Mouse (Mus musculus): ENCODE data around the gene Fam111a. TPM values are rescaled to one million over a fixed set of nuclear protein-coding genes. Genes with fewer than 3 reads are reported as not detected.

Fam111a gene
- polyA plus RNA-seq, 1 experiment = 61.9 TPM

DNA sequence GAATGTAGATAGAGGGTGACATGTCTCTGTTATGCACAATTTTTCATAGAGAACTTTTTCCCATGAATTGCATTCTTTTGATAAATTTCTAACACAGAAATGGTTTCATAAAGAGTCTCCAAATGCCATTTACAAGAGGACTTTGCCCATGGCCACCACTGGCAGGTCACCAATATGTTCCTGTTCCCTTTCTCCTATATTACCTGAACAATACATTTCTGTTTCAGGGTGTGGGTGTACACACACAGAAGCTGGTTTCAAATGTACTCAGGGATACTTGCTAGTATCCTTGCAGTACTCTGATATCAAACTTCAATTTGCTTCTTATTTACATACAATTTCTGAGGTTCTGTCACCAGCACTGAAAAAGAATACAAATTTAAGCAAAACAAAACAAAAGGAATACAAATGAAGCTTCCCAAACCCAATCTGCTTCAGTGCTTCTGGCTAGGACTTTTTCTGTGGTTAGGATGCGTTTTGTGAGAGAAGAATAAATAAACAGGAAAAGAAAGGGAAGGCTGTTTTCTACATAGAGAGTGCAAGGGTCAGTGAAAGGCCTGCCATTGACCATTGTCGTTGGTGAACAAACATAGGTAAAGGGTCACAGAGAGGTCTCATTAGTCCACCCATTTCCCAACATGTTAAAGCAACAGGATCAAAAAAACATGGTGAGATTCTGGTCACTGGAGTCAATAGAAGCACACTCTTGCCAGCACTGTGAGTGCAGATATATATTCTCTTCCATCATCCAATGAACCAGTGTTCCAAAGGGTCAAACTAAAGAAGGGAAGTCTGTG is 55.3 kb downstream of the Fam111a start:
- peaks cover 2% of the 10 kb centered on the region; the same call in 1 of the 2 replicates for H3K4me1 ChIP-seq (ENCODE audit: control insufficient read depth, insufficient read depth, low read length)
- 42% methylated on average over 2 of the region's 2 CpGs for WGBS
- no peak overlapping the region for H3K4me3 ChIP-seq (replicated peaks; ENCODE audit: control insufficient read depth, low read depth, low read length)
- H3K27ac ChIP-seq (ENCODE audit: control insufficient read depth, insufficient read depth, low read depth, low read length, poor library complexity) = no peak overlapping the region
- TF ChIP-seq POLR2A (IDR thresholded peaks at IDR 0.05; ENCODE audit: borderline replicate concordance, control insufficient read depth, low read depth, low read length) (no peak), CTCF (IDR thresholded peaks at IDR 0.05; ENCODE audit: control insufficient read depth, insufficient read depth, low read length) (no peak)

DNA sequence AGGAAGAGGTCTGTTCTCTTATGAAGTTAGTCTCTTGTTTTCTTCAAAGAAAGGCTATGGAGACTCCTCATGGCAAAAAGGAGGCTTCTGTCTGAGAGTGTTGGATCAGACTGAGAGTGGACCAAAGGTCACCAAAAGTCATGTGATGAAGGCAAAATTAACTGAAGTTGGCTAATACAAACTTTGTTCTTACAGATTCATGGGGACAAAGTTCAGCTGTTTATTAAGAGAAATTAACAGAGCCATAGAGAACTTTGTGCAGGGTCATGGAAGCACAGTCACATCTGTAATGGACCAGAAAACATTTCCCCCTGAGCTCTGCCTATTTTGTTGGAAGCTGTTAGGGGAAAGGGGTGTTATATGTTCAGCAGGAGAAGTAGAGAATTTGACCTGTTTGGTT is 62.8 kb downstream of the Fam111a start:
- Histone ChIP-seq H3K27ac (ENCODE audit: control insufficient read depth, insufficient read depth, low read depth, low read length, poor library complexity) (no peak overlapping the region), H3K4me1 (ENCODE audit: control insufficient read depth, insufficient read depth, low read length) (no peaks in the 10 kb centered on the region), H3K4me3 (replicated peaks; ENCODE audit: control insufficient read depth, low read depth, low read length) (no peak overlapping the region)
- TF ChIP-seq POLR2A (IDR thresholded peaks at IDR 0.05; ENCODE audit: borderline replicate concordance, control insufficient read depth, low read depth, low read length) = no peak
- TF ChIP-seq CTCF (IDR thresholded peaks at IDR 0.05; ENCODE audit: control insufficient read depth, insufficient read depth, low read length) = no peak

DNA sequence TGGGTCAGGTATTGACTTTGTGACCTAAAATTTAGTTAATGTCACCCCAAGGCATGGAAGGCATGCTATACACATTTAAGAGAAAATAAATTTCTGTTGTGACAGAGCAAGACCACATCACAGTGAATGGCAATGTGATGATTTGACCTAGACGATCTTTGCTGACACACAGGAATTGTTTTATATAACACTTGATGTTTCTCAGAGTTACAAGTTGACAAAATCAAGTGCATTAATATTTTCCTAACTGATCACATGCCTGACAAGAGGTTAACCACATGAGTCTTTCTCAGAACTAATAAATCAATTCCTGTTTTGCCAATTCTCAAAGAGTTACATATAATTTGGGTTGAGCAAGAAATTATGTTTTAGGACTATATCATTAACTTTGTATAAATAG is 68.1 kb downstream of the Fam111a start:
- Histone ChIP-seq H3K4me3 (replicated peaks; ENCODE audit: control insufficient read depth, low read depth, low read length) (no peak overlapping the region), H3K27ac (ENCODE audit: control insufficient read depth, insufficient read depth, low read depth, low read length, poor library complexity) (no peak overlapping the region), H3K4me1 (ENCODE audit: control insufficient read depth, insufficient read depth, low read length) (no peaks in the 10 kb centered on the region)
- TF ChIP-seq CTCF (IDR thresholded peaks at IDR 0.05; ENCODE audit: control insufficient read depth, insufficient read depth, low read length) = no peak
- TF ChIP-seq POLR2A (IDR thresholded peaks at IDR 0.05; ENCODE audit: borderline replicate concordance, control insufficient read depth, low read depth, low read length) = no peak
- 31% methylated on average over 1 of the region's 1 CpGs for WGBS

DNA sequence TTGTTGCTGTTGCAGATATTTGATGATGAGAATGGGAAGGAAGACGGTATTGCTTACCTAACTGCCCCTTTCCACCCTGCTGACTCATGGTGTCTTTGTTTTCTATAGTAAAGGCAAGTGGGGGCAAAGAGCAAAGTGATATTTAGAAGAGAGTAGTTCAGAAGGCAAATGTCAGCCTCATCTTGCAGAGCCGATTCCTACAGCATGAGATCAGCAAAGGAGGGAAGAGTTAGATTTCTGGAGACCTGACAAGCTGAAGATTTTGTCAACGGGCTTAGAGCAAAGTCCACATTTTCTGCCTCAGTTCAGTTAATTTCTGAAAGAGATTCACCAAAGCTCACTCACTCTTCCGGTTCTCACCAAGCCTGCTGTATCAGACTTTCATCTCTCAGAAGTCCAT is 87.6 kb downstream of the Fam111a start, which contains the start of gene Glyat:
Glyat (plus strand) TSS at position 133 of the 400 bp plus-strand sequence.
- TF ChIP-seq CTCF (IDR thresholded peaks at IDR 0.05; ENCODE audit: control insufficient read depth, insufficient read depth, low read length) = no peak
- TF ChIP-seq POLR2A (IDR thresholded peaks at IDR 0.05; ENCODE audit: borderline replicate concordance, control insufficient read depth, low read depth, low read length) = no peak
- 51% methylated on average over 4 of the region's 4 CpGs for WGBS
- Histone ChIP-seq H3K4me1 (ENCODE audit: control insufficient read depth, insufficient read depth, low read length) (no peaks in the 10 kb centered on the region), H3K27ac (ENCODE audit: control insufficient read depth, insufficient read depth, low read depth, low read length, poor library complexity) (no peak within 1 kb of the TSS), H3K4me3 (replicated peaks; ENCODE audit: control insufficient read depth, low read depth, low read length) (no peak within 1 kb of the TSS)

DNA sequence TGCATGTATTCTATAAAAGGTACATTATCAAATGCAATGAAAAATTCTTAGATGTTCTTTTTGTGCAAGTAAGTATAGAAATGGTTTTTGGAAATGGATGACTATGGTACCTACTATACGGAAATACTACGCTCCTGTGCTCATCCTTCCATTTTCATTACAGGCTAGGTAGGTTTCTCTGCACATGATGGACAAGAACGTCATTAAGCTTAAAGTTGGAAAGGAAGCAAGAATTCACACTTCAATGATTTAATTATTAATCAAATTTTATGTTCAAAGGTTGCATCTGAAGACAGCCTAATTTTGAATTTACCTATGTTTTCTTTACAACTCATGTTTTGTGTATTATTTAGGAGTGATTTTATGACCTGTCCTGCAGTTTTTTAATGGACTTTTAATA is 88.7 kb downstream of the Fam111a start:
- no peaks in the 10 kb centered on the region for H3K4me1 ChIP-seq (ENCODE audit: control insufficient read depth, insufficient read depth, low read length)
- TF ChIP-seq CTCF (IDR thresholded peaks at IDR 0.05; ENCODE audit: control insufficient read depth, insufficient read depth, low read length) (no peak), POLR2A (IDR thresholded peaks at IDR 0.05; ENCODE audit: borderline replicate concordance, control insufficient read depth, low read depth, low read length) (no peak)
- no peak overlapping the region for H3K4me3 ChIP-seq (replicated peaks; ENCODE audit: control insufficient read depth, low read depth, low read length)
- no peak overlapping the region for H3K27ac ChIP-seq (ENCODE audit: control insufficient read depth, insufficient read depth, low read depth, low read length, poor library complexity)
- WGBS = 84% methylated on average over 3 of the region's 3 CpGs

DNA sequence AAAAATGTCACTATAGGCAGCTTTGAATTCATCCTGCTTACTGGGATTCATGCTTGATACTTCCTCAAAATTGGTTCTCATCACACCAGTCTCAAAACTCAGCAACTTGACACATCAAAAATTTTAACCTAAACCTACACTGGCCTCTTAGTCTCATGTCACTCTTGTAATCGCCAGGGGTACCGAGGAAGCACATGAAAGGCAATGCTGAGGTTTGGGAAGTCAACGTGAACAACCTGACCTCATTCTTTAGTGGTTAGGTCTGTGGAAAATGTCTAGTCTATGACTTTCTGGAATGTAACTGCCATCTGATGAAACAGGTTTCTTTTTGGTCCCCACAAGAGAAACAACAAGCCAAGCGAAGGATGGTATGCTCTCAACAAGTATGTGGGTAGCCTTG is 89.4 kb downstream of the Fam111a start:
- no peaks in the 10 kb centered on the region for H3K4me1 ChIP-seq (ENCODE audit: control insufficient read depth, insufficient read depth, low read length)
- H3K27ac ChIP-seq (ENCODE audit: control insufficient read depth, insufficient read depth, low read depth, low read length, poor library complexity) = no peak overlapping the region
- TF ChIP-seq POLR2A (IDR thresholded peaks at IDR 0.05; ENCODE audit: borderline replicate concordance, control insufficient read depth, low read depth, low read length) (no peak), CTCF (IDR thresholded peaks at IDR 0.05; ENCODE audit: control insufficient read depth, insufficient read depth, low read length) (no peak)
- WGBS = 71% methylated on average over 4 of the region's 4 CpGs
- H3K4me3 ChIP-seq (replicated peaks; ENCODE audit: control insufficient read depth, low read depth, low read length) = no peak overlapping the region

DNA sequence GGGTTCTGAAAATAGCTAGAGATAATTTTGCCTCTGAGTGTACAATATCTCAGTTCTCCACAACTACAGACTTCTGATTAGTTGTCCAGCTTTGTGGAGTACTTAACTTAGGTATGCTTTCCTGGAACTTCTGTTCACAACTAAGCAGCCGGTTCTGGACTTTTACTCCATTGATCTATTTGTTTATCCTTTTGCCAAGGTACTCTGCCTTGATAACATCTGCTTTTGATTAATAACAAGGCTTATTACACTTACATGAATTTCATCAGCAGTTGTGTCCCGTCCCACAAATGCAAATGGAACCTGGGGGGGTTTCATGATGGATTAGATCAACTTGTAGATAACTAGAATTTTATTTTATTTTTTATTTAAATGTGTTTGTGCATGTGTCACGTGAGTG is 91.3 kb downstream of the Fam111a start:
- TF ChIP-seq POLR2A (IDR thresholded peaks at IDR 0.05; ENCODE audit: borderline replicate concordance, control insufficient read depth, low read depth, low read length) (no peak), CTCF (IDR thresholded peaks at IDR 0.05; ENCODE audit: control insufficient read depth, insufficient read depth, low read length) (no peak)
- Histone ChIP-seq H3K4me1 (ENCODE audit: control insufficient read depth, insufficient read depth, low read length) (no peaks in the 10 kb centered on the region), H3K27ac (ENCODE audit: control insufficient read depth, insufficient read depth, low read depth, low read length, poor library complexity) (no peak overlapping the region), H3K4me3 (replicated peaks; ENCODE audit: control insufficient read depth, low read depth, low read length) (no peak overlapping the region)
- WGBS = 70% methylated on average over 3 of the region's 3 CpGs

DNA sequence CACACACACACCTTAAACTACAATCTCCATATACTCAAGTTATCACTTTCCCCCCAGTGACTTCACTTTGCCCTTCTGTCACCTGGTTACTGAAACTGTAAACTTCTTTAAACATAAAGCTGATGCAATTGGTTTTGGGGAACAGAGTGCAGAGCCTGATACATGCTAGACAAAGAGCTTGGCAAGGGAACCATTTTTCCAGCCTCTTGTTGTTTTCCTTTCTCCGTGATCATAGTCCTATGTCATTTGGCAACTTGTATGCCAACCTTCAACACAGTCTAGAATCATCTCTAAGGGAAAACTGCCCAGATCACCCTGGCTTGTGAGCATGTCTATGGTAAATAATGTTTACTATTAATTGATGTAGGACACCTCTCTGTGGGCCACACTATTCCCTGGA is 92.5 kb downstream of the Fam111a start:
- H3K27ac ChIP-seq (ENCODE audit: control insufficient read depth, insufficient read depth, low read depth, low read length, poor library complexity) = no peak overlapping the region
- H3K4me3 ChIP-seq (replicated peaks; ENCODE audit: control insufficient read depth, low read depth, low read length) = no peak overlapping the region
- H3K4me1 ChIP-seq (ENCODE audit: control insufficient read depth, insufficient read depth, low read length) = no peaks in the 10 kb centered on the region
- no peak for TF ChIP-seq POLR2A (IDR thresholded peaks at IDR 0.05; ENCODE audit: borderline replicate concordance, control insufficient read depth, low read depth, low read length)
- no peak for TF ChIP-seq CTCF (IDR thresholded peaks at IDR 0.05; ENCODE audit: control insufficient read depth, insufficient read depth, low read length)
- WGBS = 65% methylated on average over 1 of the region's 1 CpGs

Other genes with a start within 250 kb of the Fam111a start
- gene Olfr1436, start 246.6 kb upstream of the Fam111a start, polyA plus RNA-seq (2011; ENCODE audit: insufficient read depth, insufficient read length, low replicate concordance, missing spikeins) = not detected in 2 replicates
- not detected in 2 replicates for gene Olfr1437, start 220.6 kb upstream of the Fam111a start, polyA plus RNA-seq (2011; ENCODE audit: insufficient read depth, insufficient read length, low replicate concordance, missing spikeins)
- not detected in 2 replicates for gene Olfr1438-ps1, start 209.8 kb upstream of the Fam111a start, polyA plus RNA-seq (2011; ENCODE audit: insufficient read depth, insufficient read length, low replicate concordance, missing spikeins)
- 0.70 and 1.5 TPM in 2 replicates for gene Olfr1440, start 158.5 kb upstream of the Fam111a start, polyA plus RNA-seq (2011; ENCODE audit: insufficient read depth, insufficient read length, low replicate concordance, missing spikeins)
- gene Olfr1441, start 128.3 kb upstream of the Fam111a start, polyA plus RNA-seq (2011; ENCODE audit: insufficient read depth, insufficient read length, low replicate concordance, missing spikeins) = not detected in 2 replicates
- gene Pfpl, start 117.8 kb upstream of the Fam111a start, polyA plus RNA-seq (2011; ENCODE audit: insufficient read depth, insufficient read length, low replicate concordance, missing spikeins) = not detected in 2 replicates
- gene Mpeg1, start 85.0 kb upstream of the Fam111a start, polyA plus RNA-seq (2011; ENCODE audit: insufficient read depth, insufficient read length, low replicate concordance, missing spikeins) = 20.5 and 54.7 TPM in 2 replicates
- 2.3 and 6.7 TPM in 2 replicates for gene Dtx4, start 44.3 kb upstream of the Fam111a start, polyA plus RNA-seq (2011; ENCODE audit: insufficient read depth, insufficient read length, low replicate concordance, missing spikeins)
- gene Gm4952, start 54.2 kb downstream of the Fam111a start, polyA plus RNA-seq (2011; ENCODE audit: insufficient read depth, insufficient read length, low replicate concordance, missing spikeins) = 1.3 TPM in 1 of 2 replicates, not detected in the other
- gene Glyat, start 87.6 kb downstream of the Fam111a start, polyA plus RNA-seq (2011; ENCODE audit: insufficient read depth, insufficient read length, low replicate concordance, missing spikeins) = 0.45 and 2.5 TPM in 2 replicates
- gene Olfr1442, start 124.7 kb downstream of the Fam111a start, polyA plus RNA-seq (2011; ENCODE audit: insufficient read depth, insufficient read length, low replicate concordance, missing spikeins) = not detected in 2 replicates
- gene Olfr1443, start 132.4 kb downstream of the Fam111a start, polyA plus RNA-seq (2011; ENCODE audit: insufficient read depth, insufficient read length, low replicate concordance, missing spikeins) = not detected in 2 replicates
- gene Keg1, start 150.0 kb downstream of the Fam111a start, polyA plus RNA-seq (2011; ENCODE audit: insufficient read depth, insufficient read length, low replicate concordance, missing spikeins) = 9.3 TPM in 1 of 2 replicates, not detected in the other
- 1.8 and 2.0 TPM in 2 replicates for gene Cntf, start 219.9 kb downstream of the Fam111a start, polyA plus RNA-seq (2011; ENCODE audit: insufficient read depth, insufficient read length, low replicate concordance, missing spikeins)